Mouse (Mus musculus): ENCODE data around the gene Med28.

- no peak for TF ChIP-seq CTCF (IDR thresholded peaks at IDR 0.05; ENCODE audit: extremely low read depth, insufficient read depth, insufficient read length, insufficient replicate concordance)
- TF ChIP-seq POLR2A (IDR thresholded peaks at IDR 0.05; ENCODE audit: low read depth, low read length), result no peak
These were observed 25.8 kb upstream of the Med28 start for GRCm38 (mm10) chr5:45494093-45494755.
